Mouse (Mus musculus): ENCODE measurements around the gene Tnpo2. TPM values are rescaled to one million over a fixed set of nuclear protein-coding genes. Genes with fewer than 3 reads are reported as not detected.

The Tnpo2 gene
- total RNA-seq, 2 experiments from 2014 or later: 27.7 to 35.6 TPM

DNA sequence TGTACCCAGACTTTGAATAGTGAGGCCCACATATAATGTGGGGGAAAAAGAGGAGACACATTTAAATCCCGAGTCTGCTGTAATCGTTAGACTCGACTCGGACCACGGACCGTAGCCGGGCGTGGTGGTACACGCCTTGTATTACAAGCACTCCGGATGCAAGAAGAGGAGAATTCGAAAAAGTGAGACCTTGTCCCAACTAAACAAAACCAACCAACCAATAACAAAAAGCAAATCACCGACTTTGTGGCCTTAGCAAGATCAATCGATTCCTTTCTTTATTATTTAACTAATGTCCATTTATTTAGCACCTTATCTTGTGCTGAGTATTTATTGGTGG, 9.2 kb upstream of the Tnpo2 start:
- no peak for DNase-seq

DNA sequence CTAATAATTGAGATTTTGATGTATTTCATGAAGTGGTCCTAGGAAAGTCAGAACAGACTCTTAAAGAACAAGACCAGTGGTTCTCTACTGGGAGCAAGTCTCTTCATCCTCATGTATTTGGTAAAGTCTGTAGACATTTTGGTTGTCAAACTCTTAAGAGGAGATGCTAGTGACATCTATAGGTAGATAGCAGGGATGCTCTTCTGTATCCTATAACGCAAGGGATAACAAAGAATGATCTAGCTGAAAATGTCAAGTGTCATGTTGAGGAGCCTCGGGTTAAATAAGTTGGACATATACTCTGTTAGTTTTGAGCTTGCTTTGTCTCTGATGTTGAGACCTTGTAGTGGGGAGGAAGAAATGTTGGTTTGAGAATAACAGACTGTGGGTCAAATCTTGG, 8.8 kb upstream of the Tnpo2 start:
- DNase-seq: no peak

- no peak for DNase-seq
Observed at GRCm38 (mm10) chr8:85029271-85029670, 7.4 kb upstream of the Tnpo2 start.

GRCm38 (mm10) chr8:85032622-85033311, 3.9 kb upstream of the Tnpo2 start:
- DNase-seq: no peak

- DNase-seq: no peak
Observed at GRCm38 (mm10) chr8:85033867-85034266, 2.8 kb upstream of the Tnpo2 start.

- DNase-seq: peak; percentile 73
Observed at GRCm38 (mm10) chr8:85034764-85035163, 2.0 kb upstream of the Tnpo2 start.

GRCm38 (mm10) chr8:85035165-85035727, 1.5 kb upstream of the Tnpo2 start:
- DNase-seq: no peak

DNA sequence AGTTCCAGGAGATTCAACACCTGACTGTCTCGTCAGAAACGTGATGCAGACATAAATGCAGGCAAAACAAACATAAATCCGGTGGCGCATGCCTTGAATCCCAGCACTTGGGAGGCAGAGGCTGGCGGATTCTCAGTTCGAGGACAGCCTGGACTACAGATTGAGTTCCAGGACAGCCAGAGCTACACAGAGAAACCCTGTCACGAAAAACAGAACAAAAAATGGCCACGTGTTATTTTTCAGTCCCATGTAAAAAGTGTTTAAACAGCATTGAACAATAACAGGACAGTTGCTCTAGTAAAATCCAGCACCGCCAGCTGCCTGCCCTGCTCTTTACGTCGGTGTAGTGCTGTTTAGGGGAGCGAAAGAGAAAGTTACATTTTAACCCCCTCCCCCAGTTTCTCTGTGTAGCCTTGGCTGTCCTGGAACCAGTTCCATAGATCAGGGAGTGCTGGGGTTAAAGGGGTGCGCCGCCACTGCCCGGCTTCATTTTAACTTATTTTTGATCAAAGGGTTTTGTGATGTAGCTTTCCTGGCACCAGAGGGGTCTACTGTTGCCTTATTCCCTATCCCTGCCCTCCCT, 896 bp upstream of the Tnpo2 start:
- no peak for DNase-seq

DNA sequence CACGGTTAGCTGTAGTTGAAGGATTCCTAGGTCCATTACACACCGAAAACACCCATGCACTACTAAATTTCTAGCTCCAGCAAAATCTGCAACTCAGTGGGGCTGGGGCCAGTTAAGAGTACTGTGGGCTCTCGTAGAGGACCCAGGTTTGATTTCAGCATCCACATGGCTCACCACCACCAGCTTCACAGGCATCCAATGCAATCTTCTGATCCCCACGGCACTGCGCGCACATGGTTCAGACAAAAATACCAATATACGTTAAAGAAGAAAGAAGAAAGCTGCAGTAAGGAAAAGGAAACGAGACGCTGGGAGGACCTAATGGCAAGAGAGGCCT, 366 bp upstream of the Tnpo2 start:
- DNase-seq: no peak

DNA sequence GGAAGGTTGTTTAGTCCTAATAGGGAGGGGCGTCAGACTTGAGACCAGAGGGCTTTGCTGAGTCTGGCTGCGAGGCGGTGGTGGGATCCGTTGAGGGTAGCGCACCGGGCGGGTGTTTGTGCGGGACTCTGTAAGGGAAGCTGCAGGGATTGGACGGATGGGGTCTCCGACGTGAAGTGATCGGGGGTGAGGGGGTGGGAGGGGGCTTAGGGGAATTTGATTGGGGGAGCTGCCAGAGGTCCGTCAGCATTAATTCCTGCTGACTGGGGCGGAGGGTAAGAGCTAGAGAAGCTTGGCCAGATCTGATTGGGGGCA, 608 bp downstream of the Tnpo2 start:
- DNase-seq: no peak

- DNase-seq: peak; percentile 50
Observed at GRCm38 (mm10) chr8:85037681-85038531, 1.2 kb downstream of the Tnpo2 start.

- DNase-seq: no peak
Observed at GRCm38 (mm10) chr8:85043619-85044018, 6.9 kb downstream of the Tnpo2 start.

- no peak for DNase-seq
Observed at GRCm38 (mm10) chr8:85057367-85057766, 20.7 kb downstream of the Tnpo2 start.

DNA sequence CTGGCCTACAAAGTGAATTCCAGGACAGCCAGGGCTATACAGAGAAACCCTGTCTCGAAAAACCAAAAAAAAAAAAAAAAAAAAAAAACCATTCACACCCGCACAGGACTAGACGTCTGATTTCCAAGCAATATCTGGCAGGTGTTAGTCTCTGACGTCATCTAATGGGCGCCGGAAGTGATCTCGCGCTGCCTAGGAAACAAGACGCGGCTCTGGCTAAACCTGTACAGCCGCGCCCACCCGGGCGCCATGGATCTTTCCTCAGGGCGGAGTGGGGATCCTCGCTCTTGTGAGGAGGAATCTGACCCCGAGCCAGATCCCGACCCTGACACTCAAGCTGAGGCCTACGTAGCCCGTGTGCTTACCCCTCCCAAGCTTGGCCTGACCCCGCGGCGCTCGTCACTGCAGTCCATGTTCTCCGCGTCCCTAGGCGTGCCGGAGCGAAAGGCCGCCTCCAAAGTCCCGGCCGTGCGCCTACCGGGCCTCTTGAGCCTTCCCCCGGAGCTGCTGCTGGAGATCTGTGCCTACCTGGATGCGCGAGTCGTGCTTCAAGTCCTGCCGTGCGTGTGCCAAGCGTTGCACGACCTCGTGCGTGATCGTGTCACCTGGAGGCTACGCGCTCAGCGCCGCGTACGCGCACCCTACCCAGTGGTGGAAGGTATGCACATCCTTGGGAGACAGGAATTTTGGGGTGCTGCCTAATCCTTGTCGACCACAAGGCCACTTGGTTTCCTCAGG, 23.3 kb downstream of the Tnpo2 start, which contains the start of gene Fbxw9:
TSS of gene Fbxw9 (plus strand) at position 177 of the 738 bp plus-strand sequence.
- peak; percentile 84 for DNase-seq

GRCm38 (mm10) chr8:85062603-85063002, 25.9 kb downstream of the Tnpo2 start:
- DNase-seq: no peak

GRCm38 (mm10) chr8:85065213-85065612, 28.5 kb downstream of the Tnpo2 start:
- no peak for DNase-seq

DNA sequence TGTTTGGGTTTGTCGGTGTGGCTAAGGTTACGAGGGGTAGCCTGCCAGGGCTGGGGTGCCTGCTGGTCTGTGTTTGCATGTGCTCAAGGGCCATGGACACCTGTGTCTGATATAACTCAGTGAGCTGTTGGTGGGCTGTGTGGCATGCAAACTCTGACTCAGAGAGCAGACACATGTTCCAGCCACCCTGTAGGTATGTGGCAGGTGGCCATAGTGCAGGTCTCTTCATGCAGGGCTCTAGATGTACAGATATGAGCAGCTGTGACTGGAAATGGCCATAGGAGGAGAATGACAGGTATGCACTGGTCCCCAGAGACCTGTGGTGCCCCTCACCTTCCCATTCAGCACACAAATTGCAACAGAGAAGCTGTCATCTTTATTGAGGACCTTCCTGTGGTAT, 30.4 kb downstream of the Tnpo2 start:
- DNase-seq: no peak

GRCm38 (mm10) chr8:85067982-85068381, 31.3 kb downstream of the Tnpo2 start, which contains the start of gene Gm5741:
Gene Gm5741 (minus strand): TSS chr8:85067982.
- no peak for DNase-seq

DNA sequence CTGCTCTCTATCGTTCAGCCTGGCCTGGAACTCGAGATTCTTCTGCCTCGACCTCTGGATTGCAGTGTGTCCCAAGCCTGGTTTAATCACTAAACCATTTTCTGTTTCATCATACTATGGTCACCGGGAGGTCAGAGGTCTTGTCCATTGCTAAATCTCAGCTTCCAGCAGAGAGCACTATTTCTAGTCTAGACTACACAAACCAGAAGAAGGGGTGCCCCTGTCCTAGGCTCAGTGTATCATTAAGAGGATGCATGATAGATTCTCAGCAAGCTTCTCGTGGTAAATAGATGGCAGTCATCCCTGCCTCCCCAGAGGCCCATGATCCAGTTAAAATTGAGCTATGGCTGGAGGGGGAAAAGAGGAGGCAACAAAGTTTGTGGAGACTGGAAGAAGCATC, 34.3 kb downstream of the Tnpo2 start:
- DNase-seq: no peak

GRCm38 (mm10) chr8:85071514-85072281, 35.0 kb downstream of the Tnpo2 start, which contains the start of gene Dhps:
Gene Dhps (plus strand): TSS chr8:85071757.
- DNase-seq: peak; percentile 87

DNA sequence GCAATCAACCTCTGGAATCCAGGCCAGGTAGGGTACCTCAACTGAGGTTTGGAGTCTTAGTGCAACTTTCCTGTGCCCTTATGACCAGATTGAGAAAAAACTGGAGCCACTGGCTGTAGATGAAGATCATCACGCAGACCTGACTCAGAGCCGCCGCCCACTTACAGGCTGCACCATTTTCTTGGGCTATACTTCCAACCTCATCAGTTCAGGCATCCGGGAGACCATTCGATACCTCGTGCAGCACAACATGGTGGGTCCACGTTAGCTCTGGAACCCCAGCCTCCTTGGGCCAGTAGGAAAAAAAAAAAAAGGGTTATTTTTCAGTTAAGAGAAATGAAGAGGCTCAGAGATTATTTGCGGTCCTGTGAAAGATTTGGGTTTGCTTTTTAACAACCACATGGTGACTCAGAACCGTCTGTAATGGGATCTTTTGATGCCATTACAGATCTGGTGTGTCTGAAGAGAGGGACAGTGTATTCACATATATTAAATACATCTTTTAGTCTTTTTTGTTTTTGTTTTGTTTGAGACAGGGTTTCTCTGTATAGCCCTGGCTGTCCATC, 35.7 kb downstream of the Tnpo2 start:
- DNase-seq: no peak

Data from gastrocnemius, postnatal 10 days (tissue).